Mouse (Mus musculus) embryonic facial prominence, embryonic 15.5 days (tissue): Measurements from ENCODE around the gene Cyp4x1. TPM values are rescaled to one million over a fixed set of nuclear protein-coding genes. Genes with fewer than 3 reads are reported as not detected.

ENCODE experiments used
- polyA plus RNA-seq: library from polyadenylated mRNA; unstranded; fragments of >200 nt; fragmentation: Nextera tagmentation; extraction: Ambion mirVana; gene quantifications from 2 replicates; pipeline ENCODE4 v1.2.1, GENCODE M21; 2015

Cyp4x1 gene
- polyA plus RNA-seq, 1 experiment from 2014 or later, result 0.15 TPM

Other genes starting within 250 kb of the Cyp4x1 start
- gene Foxd2, start 225.4 kb downstream of the Cyp4x1 start, polyA plus RNA-seq, result 1.8 and 2.3 TPM in 2 replicates
- 0.20 TPM in 1 of 2 replicates, not detected in the other for gene Foxe3, start 208.3 kb downstream of the Cyp4x1 start, polyA plus RNA-seq
- 107 TPM in 2 replicates for gene Cmpk1, start 147.0 kb downstream of the Cyp4x1 start, polyA plus RNA-seq
- gene Stil, start 134.1 kb downstream of the Cyp4x1 start, polyA plus RNA-seq, result 10.3 and 13.3 TPM in 2 replicates
- 0.71 and 1.00 TPM in 2 replicates for gene Tal1, start 77.9 kb downstream of the Cyp4x1 start, polyA plus RNA-seq
- 59.3 and 69.2 TPM in 2 replicates for gene Pdzk1ip1, start 45.6 kb downstream of the Cyp4x1 start, polyA plus RNA-seq
- gene Cyp4a29, start 107.8 kb upstream of the Cyp4x1 start, polyA plus RNA-seq, result 0.11 and 0.24 TPM in 2 replicates
- 3.0 and 5.8 TPM in 2 replicates for gene Cyp4a12a, start 164.8 kb upstream of the Cyp4x1 start, polyA plus RNA-seq